Mouse (Mus musculus): Measurements from ENCODE around the gene Epb41l4b. TPM values are rescaled to one million over a fixed set of nuclear protein-coding genes. Genes with fewer than 3 reads are reported as not detected.

Gene Epb41l4b
- polyA plus RNA-seq, 1 experiment from 2014 or later = 0.29 TPM

DNA sequence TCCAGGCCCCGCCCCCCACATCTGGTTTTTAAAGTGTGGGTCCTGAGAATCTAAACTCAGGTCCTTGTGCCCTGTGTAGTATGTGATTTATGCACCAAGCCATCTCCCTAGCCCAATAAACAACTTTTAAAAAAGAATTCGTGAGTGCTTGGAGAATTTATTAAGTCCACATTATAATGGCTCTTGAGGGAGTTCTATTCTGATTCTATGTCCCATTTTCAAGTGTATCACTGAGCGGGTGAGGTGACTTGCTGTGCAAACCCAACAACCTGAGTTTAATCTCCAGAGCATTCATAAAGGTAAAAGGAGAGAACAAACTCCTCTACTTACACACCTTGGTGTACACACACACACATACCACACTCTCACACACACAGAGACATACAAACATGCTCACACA is 25.4 kb upstream of the Epb41l4b start:
- Histone ChIP-seq H3K4me1 (replicated peaks) (peaks cover 7% of the 10 kb centered on the region), H3K4me2 (no peak overlapping the region), H3K9me3 (replicated peaks) (no peaks in the 10 kb centered on the region), H3K9ac (no peak overlapping the region), H3K27ac (ENCODE audit: poor library complexity, severe bottlenecking) (no peak overlapping the region), H3K27me3 (replicated peaks) (no peaks in the 10 kb centered on the region), H3K4me3 (no peak overlapping the region), H3K36me3 (no peaks in the 10 kb centered on the region)
- WGBS = 76% methylated on average over 3 of the region's 3 CpGs
- ATAC-seq (ENCODE audit: insufficient number of reproducible peaks, low FRiP score) = no peak

DNA sequence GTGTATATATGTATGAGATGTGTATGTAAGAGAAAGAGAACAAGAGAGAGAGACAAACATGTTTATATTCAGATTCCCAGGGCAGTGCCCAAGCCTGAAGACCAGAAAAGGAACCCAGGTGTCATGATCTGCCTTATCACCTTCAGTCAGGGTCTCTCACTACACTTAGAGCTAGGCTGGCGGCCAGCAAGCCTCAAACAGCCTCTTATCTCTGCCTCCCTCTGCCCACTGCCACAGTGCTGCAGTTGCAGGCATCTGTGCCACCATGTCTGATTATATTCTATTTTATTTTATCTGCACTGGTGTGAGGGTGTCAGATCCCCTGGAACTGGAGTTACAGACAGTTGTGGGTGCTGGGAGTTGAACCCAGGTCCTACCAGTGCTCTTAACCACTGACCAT is 25.0 kb upstream of the Epb41l4b start:
- no peaks in the 10 kb centered on the region for H3K36me3 ChIP-seq
- no peaks in the 10 kb centered on the region for H3K9me3 ChIP-seq (replicated peaks)
- no peak overlapping the region for H3K4me2 ChIP-seq
- no peak overlapping the region for H3K9ac ChIP-seq
- no peaks in the 10 kb centered on the region for H3K27me3 ChIP-seq (replicated peaks)
- 32% methylated on average over 1 of the region's 1 CpGs for WGBS
- no peak overlapping the region for H3K27ac ChIP-seq (ENCODE audit: poor library complexity, severe bottlenecking)
- no peak for ATAC-seq (ENCODE audit: insufficient number of reproducible peaks, low FRiP score)
- H3K4me1 ChIP-seq (replicated peaks) = peaks cover 5% of the 10 kb centered on the region
- H3K4me3 ChIP-seq = no peak overlapping the region

DNA sequence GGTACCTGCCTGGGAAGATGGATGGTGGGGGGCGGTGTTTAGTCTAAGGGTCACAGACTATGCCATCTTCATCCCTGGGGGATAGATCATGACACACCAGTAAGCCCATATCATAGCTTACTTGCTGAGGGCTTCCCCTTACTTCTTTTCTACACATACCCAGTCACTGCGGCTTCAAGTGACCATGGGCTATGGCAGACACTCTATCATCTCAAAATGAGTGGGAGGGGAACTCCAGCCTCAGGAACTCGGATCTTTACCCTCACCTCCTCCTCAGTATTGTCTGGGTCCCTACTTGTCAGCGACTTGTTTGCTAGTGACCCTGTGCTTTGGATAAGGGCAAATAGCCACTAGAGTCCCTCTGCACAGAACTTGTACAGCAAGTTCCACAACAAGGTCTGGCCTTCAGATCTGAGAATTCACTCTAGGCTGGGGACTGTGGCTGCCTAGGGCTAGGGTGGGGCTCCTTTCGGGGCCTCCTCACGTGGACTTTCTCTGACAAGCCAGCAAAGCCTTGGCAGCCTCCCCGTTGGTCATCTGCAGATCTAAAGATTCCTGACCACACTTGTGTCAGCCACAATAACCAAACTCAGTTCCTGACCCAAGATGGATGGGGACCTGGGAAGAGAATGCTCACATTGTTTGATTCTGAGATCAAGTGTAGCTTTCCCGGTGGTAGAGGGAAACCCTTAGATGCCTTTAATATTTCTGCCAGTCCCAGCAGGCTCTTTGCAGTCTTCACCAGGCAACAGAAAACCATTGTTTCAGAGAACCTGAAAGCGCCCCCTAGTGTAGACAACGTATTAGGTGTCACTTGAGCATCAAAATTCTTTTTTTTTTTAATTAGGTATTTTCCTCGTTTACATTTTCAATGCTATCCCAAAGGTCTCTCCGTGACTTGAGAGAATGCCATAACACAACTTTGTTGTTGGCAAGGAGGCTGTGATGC is 24.0 kb upstream of the Epb41l4b start:
- WGBS = 52% methylated on average over 12 of the region's 12 CpGs
- no peak overlapping the region for H3K4me3 ChIP-seq
- H3K36me3 ChIP-seq = no peaks in the 10 kb centered on the region
- no peak overlapping the region for H3K27ac ChIP-seq (ENCODE audit: poor library complexity, severe bottlenecking)
- no peak overlapping the region for H3K4me2 ChIP-seq
- no peak for ATAC-seq (ENCODE audit: insufficient number of reproducible peaks, low FRiP score)
- peaks cover 3% of the 10 kb centered on the region; the same call in 1 of the 2 replicates for H3K4me1 ChIP-seq (replicated peaks)
- no peaks in the 10 kb centered on the region for H3K9me3 ChIP-seq (replicated peaks)
- H3K27me3 ChIP-seq (replicated peaks) = no peaks in the 10 kb centered on the region
- H3K9ac ChIP-seq = no peak overlapping the region

DNA sequence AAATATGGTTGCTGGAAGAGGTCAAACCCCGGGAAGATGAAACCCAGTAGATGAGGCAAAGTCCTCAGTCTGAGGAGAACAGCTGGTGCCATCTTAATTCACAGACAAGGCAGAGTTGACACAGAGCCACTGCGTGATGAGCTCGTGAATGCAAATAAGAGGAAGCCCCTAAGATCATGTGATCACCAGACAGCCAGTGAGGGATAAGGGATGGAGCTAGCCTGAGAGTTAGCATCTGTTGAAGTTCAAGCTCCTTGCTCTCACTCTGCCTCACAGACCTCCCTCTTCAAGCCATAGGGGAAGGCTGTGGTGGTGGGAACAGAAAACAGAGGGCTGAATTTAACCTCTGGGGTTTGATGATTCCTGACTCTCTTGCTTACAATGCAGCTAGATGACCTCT is 22.4 kb upstream of the Epb41l4b start:
- WGBS = 43% methylated on average over 3 of the region's 3 CpGs
- Histone ChIP-seq H3K4me1 (replicated peaks) (peaks cover 3% of the 10 kb centered on the region; the same call in 1 of the 2 replicates), H3K4me3 (no peak overlapping the region), H3K27me3 (replicated peaks) (no peaks in the 10 kb centered on the region), H3K36me3 (no peaks in the 10 kb centered on the region), H3K4me2 (no peak overlapping the region), H3K9me3 (replicated peaks) (no peaks in the 10 kb centered on the region), H3K9ac (no peak overlapping the region), H3K27ac (ENCODE audit: poor library complexity, severe bottlenecking) (no peak overlapping the region)
- no peak for ATAC-seq (ENCODE audit: insufficient number of reproducible peaks, low FRiP score)

DNA sequence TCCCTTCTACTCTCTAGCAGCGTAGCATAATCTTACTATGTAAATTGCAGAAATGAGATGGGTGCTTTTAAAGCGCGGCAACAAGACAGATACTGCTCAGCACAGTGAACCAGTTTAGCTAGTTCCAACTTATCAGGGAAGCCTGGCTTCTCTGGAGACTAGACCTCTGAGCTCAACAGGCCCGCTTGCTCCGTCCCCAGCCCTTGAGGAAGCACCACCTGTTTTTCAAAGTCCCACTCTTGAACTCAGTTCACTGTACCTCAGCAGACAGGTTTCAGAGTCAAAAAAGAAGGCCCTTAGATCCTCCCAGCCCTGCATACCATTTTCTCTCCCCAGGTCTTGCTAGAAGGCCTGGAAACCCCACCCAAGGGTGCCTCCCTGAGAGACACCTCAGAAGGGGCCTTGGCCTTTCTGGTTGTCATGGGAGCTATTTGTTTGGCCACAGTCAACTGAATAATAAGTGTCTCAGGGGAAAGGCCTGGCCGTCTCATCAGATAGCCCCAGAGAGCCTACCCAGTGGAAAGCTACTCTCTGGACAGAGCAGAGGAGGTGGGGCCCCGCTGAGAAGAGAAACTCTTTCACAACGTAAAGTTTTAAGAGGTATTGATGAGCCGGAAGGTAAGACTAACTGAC is 21.5 kb upstream of the Epb41l4b start:
- Histone ChIP-seq H3K9me3 (replicated peaks) (no peaks in the 10 kb centered on the region), H3K4me3 (no peak overlapping the region), H3K27me3 (replicated peaks) (no peaks in the 10 kb centered on the region), H3K4me1 (replicated peaks) (peaks cover 3% of the 10 kb centered on the region; the same call in 1 of the 2 replicates), H3K9ac (no peak overlapping the region), H3K36me3 (no peaks in the 10 kb centered on the region), H3K27ac (ENCODE audit: poor library complexity, severe bottlenecking) (no peak overlapping the region), H3K4me2 (no peak overlapping the region)
- ATAC-seq (ENCODE audit: insufficient number of reproducible peaks, low FRiP score) = no peak
- WGBS = 81% methylated on average over 9 of the region's 9 CpGs

DNA sequence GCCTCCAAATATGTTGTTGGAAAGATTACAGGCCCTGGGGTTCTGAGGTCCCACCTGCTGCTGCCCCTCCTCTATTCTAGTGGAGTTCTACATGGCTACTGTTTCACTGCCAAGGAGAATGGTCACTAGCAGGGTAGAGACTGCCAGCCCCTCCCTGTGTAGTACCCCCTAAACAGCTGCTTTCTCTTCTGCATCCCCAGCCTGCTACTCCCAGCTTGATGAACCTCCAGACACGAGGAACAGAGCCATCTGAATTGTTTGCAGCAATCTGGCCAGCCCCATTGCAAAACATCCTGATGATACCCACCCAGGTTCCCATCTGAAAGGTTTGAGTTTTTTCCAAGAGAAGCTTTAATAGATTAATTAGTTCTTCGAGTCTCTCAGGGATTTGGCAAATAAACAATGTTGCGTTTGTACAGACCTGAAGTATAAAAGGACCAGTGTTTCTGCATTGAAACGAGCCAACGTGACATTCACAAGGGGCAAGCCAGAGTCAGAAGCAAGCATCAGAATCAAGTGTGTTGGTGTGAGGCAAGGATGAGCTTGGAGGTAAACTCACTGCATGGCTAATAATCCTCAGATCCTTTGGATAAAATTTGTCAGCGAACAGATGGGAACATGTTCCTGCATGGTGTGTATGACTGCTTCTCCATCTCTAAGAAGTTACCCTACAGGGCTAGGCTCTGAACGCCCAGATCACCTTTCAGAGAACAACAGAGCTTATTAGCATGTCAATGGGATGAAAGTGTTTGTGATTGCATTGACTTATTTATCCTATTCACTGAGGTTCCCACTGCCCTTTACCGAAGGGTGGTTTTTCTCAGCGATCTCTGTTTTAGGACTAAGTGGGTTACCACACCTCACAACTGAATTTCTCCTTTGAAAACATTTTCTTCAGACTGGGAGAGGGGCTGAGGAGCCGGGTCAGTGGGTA is 19.8 kb upstream of the Epb41l4b start:
- no peak overlapping the region for H3K9ac ChIP-seq
- no peak overlapping the region for H3K4me2 ChIP-seq
- 47% methylated on average over 10 of the region's 10 CpGs for WGBS
- H3K4me1 ChIP-seq (replicated peaks) = no peaks in the 10 kb centered on the region
- H3K9me3 ChIP-seq (replicated peaks) = no peaks in the 10 kb centered on the region
- no peak for ATAC-seq (ENCODE audit: insufficient number of reproducible peaks, low FRiP score)
- H3K27ac ChIP-seq (ENCODE audit: poor library complexity, severe bottlenecking) = no peak overlapping the region
- H3K27me3 ChIP-seq (replicated peaks) = no peaks in the 10 kb centered on the region
- H3K4me3 ChIP-seq = no peak overlapping the region
- H3K36me3 ChIP-seq = no peaks in the 10 kb centered on the region

DNA sequence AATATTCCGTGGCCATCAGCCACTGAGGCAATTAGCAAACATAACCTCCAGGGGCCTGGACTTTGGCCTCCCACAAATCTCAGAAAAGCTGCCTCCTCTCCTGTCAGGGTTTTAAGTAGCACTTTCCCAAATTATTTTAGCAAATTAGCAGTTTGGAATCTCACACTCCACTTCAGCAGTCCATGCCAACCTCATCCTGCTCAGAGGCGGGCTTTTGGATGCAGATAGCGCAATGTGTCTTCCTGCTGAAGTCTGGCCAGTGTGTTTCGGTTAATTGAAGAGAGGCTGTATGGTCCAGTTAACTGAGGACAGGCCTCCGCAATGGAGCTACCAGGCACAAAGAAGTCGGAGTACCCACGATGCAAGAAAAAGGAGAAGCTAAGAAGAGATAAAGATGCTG is 17.3 kb upstream of the Epb41l4b start:
- Histone ChIP-seq H3K4me3 (no peak overlapping the region), H3K9ac (no peak overlapping the region), H3K27me3 (replicated peaks) (no peaks in the 10 kb centered on the region), H3K36me3 (no peaks in the 10 kb centered on the region), H3K4me2 (no peak overlapping the region), H3K9me3 (replicated peaks) (no peaks in the 10 kb centered on the region), H3K27ac (ENCODE audit: poor library complexity, severe bottlenecking) (no peak overlapping the region), H3K4me1 (replicated peaks) (no peaks in the 10 kb centered on the region)
- 81% methylated on average over 7 of the region's 7 CpGs for WGBS
- ATAC-seq (ENCODE audit: insufficient number of reproducible peaks, low FRiP score) = no peak

DNA sequence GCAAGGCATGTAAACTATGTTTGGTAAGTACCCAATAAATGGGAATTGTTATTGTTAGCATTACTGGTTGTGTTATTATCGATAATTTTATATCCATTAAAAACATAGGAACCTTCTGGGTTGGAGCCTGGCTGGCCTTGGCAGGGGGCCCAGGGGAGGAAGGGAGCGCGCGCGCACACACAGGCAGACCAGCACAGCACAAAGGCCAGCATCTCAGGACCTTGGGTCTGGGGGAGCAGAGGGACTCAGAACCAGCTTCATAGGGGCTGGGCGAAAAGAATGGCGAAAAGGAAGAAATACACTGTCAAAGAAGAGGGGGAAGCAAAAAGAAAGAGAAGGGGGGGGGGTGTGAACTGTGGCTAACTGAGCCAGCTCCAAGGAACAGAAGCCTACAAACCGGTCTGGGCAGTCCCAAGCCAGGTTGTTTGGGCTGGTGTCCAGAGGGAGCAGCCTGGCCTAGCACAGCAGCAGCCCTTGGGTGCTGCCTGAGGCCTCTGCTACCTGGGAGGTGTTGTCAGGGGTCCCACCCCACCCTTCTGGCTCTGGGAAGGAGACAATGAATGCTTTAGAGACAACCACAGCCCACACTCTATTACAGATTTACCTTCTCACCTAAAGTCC is 13.4 kb upstream of the Epb41l4b start:
- H3K4me2 ChIP-seq = no peak overlapping the region
- H3K9ac ChIP-seq = no peak overlapping the region
- no peaks in the 10 kb centered on the region for H3K36me3 ChIP-seq
- no peaks in the 10 kb centered on the region for H3K27me3 ChIP-seq (replicated peaks)
- 82% methylated on average over 8 of the region's 8 CpGs for WGBS
- no peak overlapping the region for H3K4me3 ChIP-seq
- H3K9me3 ChIP-seq (replicated peaks) = no peaks in the 10 kb centered on the region
- peaks cover 13% of the 10 kb centered on the region for H3K4me1 ChIP-seq (replicated peaks)
- H3K27ac ChIP-seq (ENCODE audit: poor library complexity, severe bottlenecking) = no peak overlapping the region
- ATAC-seq (ENCODE audit: insufficient number of reproducible peaks, low FRiP score) = no peak

DNA sequence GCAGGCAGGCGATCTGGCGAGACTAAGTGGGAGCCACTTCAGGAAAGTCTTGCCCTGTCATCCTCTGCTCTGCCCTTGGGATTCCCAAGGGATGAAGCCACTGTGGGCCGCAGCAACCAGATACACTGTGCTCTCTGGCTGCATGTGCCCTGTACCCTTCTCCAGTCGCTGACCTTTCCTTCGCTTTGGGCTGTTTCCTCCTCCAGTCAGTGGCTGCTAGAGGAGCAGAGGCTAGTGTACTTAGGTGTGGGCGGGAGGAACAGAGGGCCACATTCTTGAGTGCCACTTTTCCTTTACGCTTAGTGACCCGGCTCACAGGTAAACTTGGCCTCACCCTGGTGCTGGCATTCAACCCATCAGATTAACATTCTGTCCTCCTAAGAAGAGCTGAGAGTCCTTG is 10.6 kb upstream of the Epb41l4b start:
- H3K36me3 ChIP-seq = no peaks in the 10 kb centered on the region
- peaks cover 13% of the 10 kb centered on the region for H3K4me1 ChIP-seq (replicated peaks)
- H3K27me3 ChIP-seq (replicated peaks) = no peaks in the 10 kb centered on the region
- peak overlapping the region; percentile 57 for H3K9ac ChIP-seq
- H3K27ac ChIP-seq (ENCODE audit: poor library complexity, severe bottlenecking) = no peak overlapping the region
- peak; percentile 51; the same call in 1 of the 2 replicates for ATAC-seq (ENCODE audit: insufficient number of reproducible peaks, low FRiP score)
- peak overlapping the region; percentile 11; the same call in 1 of the 2 replicates for H3K4me3 ChIP-seq
- no peaks in the 10 kb centered on the region for H3K9me3 ChIP-seq (replicated peaks)
- peak overlapping the region; percentile 59 for H3K4me2 ChIP-seq
- WGBS = 40% methylated on average over 8 of the region's 8 CpGs

DNA sequence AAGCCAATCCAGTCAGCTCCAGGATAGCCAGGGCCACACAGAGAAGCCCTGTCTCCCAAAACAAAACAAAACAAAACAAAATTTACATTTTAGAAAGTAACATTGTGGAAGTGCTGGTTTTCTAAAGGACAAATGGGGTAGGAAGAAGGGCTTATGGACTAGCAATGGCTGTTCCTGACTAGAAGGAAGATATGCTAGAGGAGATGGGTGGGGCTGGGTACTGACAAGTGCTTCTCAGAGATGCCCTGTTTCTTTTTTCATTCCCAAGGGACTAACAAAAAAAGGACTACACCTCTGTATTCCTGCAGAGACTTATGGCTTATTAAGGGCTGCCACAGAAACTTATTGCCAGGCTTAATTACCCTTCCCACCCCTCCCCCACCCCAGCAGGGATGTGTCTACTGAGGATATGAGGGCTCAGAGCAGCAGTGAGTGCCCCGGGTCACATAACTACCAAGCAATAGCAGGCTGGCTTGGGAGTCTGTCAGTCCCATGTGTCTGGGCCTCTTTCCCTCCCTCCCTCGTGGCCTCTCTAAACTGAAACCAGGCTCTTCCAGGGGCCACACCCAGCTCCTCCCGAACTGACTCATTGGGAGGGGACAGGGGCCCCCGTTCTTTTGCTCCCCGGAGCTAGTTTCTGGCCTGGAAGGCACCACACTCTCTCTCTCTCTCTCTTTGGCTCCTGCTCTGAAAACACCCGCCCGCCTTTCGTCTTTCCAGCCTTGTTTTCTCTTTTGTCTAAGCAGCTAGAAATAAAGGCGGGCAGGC is 10.0 kb upstream of the Epb41l4b start:
- Histone ChIP-seq H3K9ac (peak overlapping the region; percentile 57), H3K4me3 (peak overlapping the region; percentile 11), H3K4me1 (replicated peaks) (peaks cover 13% of the 10 kb centered on the region), H3K4me2 (peak overlapping the region; percentile 59), H3K27me3 (replicated peaks) (no peaks in the 10 kb centered on the region), H3K36me3 (no peaks in the 10 kb centered on the region), H3K9me3 (replicated peaks) (no peaks in the 10 kb centered on the region), H3K27ac (ENCODE audit: poor library complexity, severe bottlenecking) (no peak overlapping the region)
- WGBS = 8% methylated on average over 9 of the region's 9 CpGs
- peak; percentile 74; the same call in 1 of the 2 replicates for ATAC-seq (ENCODE audit: insufficient number of reproducible peaks, low FRiP score)
